Mouse (Mus musculus) megakaryocyte, adult 5-6 weeks (primary cell): ENCODE results near the gene Sgpl1. TPM values are rescaled to one million over a fixed set of nuclear protein-coding genes. Genes with fewer than 3 reads are reported as not detected.

Experiments used
- ATAC-seq: 2 replicates; pipeline ENCODE4 v1.8.0; 2016; ENCODE audit warnings: mild to moderate bottlenecking, inconsistent platforms; ENCODE audit not compliant: poor library complexity, severe bottlenecking
- total RNA-seq, 2 experiments: library from RNA; stranded (forward) in 1 of 2; stranded (reverse) in 1 of 2; fragments of 153-499, 151-499 nt in 1 of 2; fragments of 221-1000, 200-1000 nt in 1 of 2; gene quantifications; 2 replicates each; pipeline versions ENCODE4 v1.2.3 to v1.2.4; 2015 to 2017

The Sgpl1 gene
- total RNA-seq (2015) (78.2 and 85.2 TPM in 2 replicates), total RNA-seq (2017) (66.9 and 67.6 TPM in 2 replicates)

GRCm38 (mm10) chr10:61147157-61148040 lies at the start of gene Sgpl1:
Gene Sgpl1 (minus strand): TSS chr10:61147703.
- ATAC-seq, result peak; percentile 78

GRCm38 (mm10) chr10:61195718-61196291 lies 48.3 kb upstream of the Sgpl1 start:
- no peak for ATAC-seq

- no peak for ATAC-seq
These were observed 47.7 kb upstream of the Sgpl1 start for GRCm38 (mm10) chr10:61195216-61195615.

- no peak for ATAC-seq
These were observed 47.1 kb upstream of the Sgpl1 start for GRCm38 (mm10) chr10:61194611-61195010.

GRCm38 (mm10) chr10:61188010-61188409 lies 40.5 kb upstream of the Sgpl1 start:
- peak; percentile 24 for ATAC-seq

- no peak for ATAC-seq
These were observed 39.5 kb upstream of the Sgpl1 start for GRCm38 (mm10) chr10:61187001-61187400.

- ATAC-seq, result no peak
These were observed 32.4 kb upstream of the Sgpl1 start for GRCm38 (mm10) chr10:61179927-61180326.

GRCm38 (mm10) chr10:61178687-61179086 lies 31.2 kb upstream of the Sgpl1 start:
- no peak for ATAC-seq

GRCm38 (mm10) chr10:61177751-61178150 lies 30.2 kb upstream of the Sgpl1 start:
- no peak for ATAC-seq

- no peak for ATAC-seq
These were observed 28.8 kb upstream of the Sgpl1 start for GRCm38 (mm10) chr10:61176221-61176790.

GRCm38 (mm10) chr10:61175442-61176204 lies 28.1 kb upstream of the Sgpl1 start:
- ATAC-seq, result peak; percentile 88

GRCm38 (mm10) chr10:61174711-61175441 lies 27.4 kb upstream of the Sgpl1 start:
- no peak for ATAC-seq

- no peak for ATAC-seq
These were observed 25.0 kb upstream of the Sgpl1 start for GRCm38 (mm10) chr10:61172496-61172895.

GRCm38 (mm10) chr10:61171654-61172053 lies 24.2 kb upstream of the Sgpl1 start, which contains the start of gene Tbata:
Gene Tbata (plus strand): TSS chr10:61171954.
- ATAC-seq, result no peak

GRCm38 (mm10) chr10:61168393-61168792 lies 20.9 kb upstream of the Sgpl1 start:
- ATAC-seq, result no peak

GRCm38 (mm10) chr10:61167333-61168096 lies 20.0 kb upstream of the Sgpl1 start:
- peak; percentile 74 for ATAC-seq

GRCm38 (mm10) chr10:61162366-61162765 lies 14.9 kb upstream of the Sgpl1 start:
- ATAC-seq, result no peak

GRCm38 (mm10) chr10:61160671-61161070 lies 13.2 kb upstream of the Sgpl1 start:
- no peak for ATAC-seq

- no peak for ATAC-seq
These were observed 12.6 kb upstream of the Sgpl1 start for GRCm38 (mm10) chr10:61160089-61160488.

GRCm38 (mm10) chr10:61158594-61158993 lies 11.1 kb upstream of the Sgpl1 start:
- no peak for ATAC-seq
